Mouse (Mus musculus) myocyte (in vitro differentiated cells): ENCODE results near the gene Slc30a1.

Experiments
- E2F4 ChIP-seq: IDR thresholded peaks from one replicate; pipeline ENCODE4 v1.6.1; 2011; ENCODE audit warnings: mild to moderate bottlenecking, control low read depth, moderate library complexity; ENCODE audit not compliant: insufficient read depth
- POLR2A ChIP-seq: IDR thresholded peaks from one replicate; pipeline ENCODE4 v1.6.1; 2011; ENCODE audit warnings: low read depth, mild to moderate bottlenecking, control low read depth, moderate library complexity; ENCODE audit not compliant: insufficient read length

DNA sequence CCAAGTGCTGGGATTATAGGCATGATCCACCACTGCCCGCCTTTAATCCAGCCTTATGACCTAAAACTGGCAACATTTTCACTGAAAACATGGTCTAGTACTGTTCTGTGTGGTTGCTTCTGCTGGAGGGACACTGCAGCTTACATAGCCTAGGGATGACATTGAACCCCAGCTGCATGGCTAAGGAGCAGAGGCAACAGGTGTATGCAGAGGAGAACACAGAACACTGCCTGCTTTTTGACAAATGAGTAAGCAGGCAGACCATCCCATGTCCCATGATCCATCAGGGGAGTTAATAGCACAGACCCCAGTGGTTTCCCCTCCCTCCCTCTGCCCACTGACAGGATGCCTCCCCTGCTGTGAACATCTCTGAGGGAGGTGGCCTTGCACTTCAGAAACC is 9.0 kb downstream of the Slc30a1 start:
- no peak for TF ChIP-seq POLR2A
- no peak for TF ChIP-seq E2F4
